Mouse (Mus musculus) G1E (cell line): ENCODE results near the gene Tprkb. TPM values are rescaled to one million over a fixed set of nuclear protein-coding genes. Genes with fewer than 3 reads are reported as not detected.
A peak's percentile ranks its signal among the peaks of the same experiment; 100 is the strongest.
"Not testable (repeated sequence)": the region's sequence is repeated elsewhere in the genome, so short reads cannot be mapped to it uniquely, and the experiment has no call there.

ENCODE experiments used
- ATAC-seq: 2 replicates; pipeline ENCODE4 v1.8.0; 2016; ENCODE audit warnings: mild to moderate bottlenecking; ENCODE audit not compliant: insufficient number of reproducible peaks, poor library complexity, low FRiP score, severe bottlenecking; ENCODE audit errors: extremely low read depth
- DNase-seq: peaks from one replicate; pipeline ENCODE4 v3.0.0; 2012; ENCODE audit warnings: low spot score
- H3K27me3 ChIP-seq: 2 replicates; pipeline ENCODE4 v1.6.1; 2012; ENCODE audit warnings: mild to moderate bottlenecking, low read length, inconsistent platforms; ENCODE audit not compliant: insufficient read depth
- H3K36me3 ChIP-seq: replicated peaks from 2 replicates; pipeline ENCODE3; 2012; ENCODE audit warnings: mild to moderate bottlenecking, inconsistent platforms
- H3K4me1 ChIP-seq: 2 replicates; pipeline ENCODE4 v1.6.1; 2012; ENCODE audit warnings: low read depth, low read length, inconsistent platforms, mixed read lengths; ENCODE audit not compliant: insufficient read depth
- H3K4me3 ChIP-seq: 2 replicates; pipeline ENCODE4 v1.5.1; 2012; ENCODE audit warnings: low read depth, mild to moderate bottlenecking, inconsistent platforms, low read length, moderate library complexity, mixed read lengths
- H3K9me3 ChIP-seq: replicated peaks from 2 replicates; pipeline ENCODE4 v1.6.1; 2012; ENCODE audit warnings: inconsistent platforms
- CTCF ChIP-seq: IDR thresholded peaks from 2 replicates; pipeline ENCODE4 v1.5.1; 2012; ENCODE audit warnings: low read depth, low read length, inconsistent platforms, mixed read lengths
- GATA1 ChIP-seq: IDR thresholded peaks from 2 replicates; pipeline ENCODE4 v1.6.1; 2012; ENCODE audit warnings: borderline replicate concordance, low read length, inconsistent platforms, mixed read lengths
- GATA2 ChIP-seq: IDR thresholded peaks from 2 replicates; pipeline ENCODE4 v1.6.1; 2012; ENCODE audit warnings: low read depth, low read length, inconsistent platforms, borderline replicate concordance
- POLR2AphosphoS5 ChIP-seq: IDR thresholded peaks from 2 replicates; pipeline ENCODE4 v1.6.1; 2012; ENCODE audit warnings: low read depth, low read length, inconsistent platforms; ENCODE audit not compliant: insufficient replicate concordance
- TAL1 ChIP-seq: conservative IDR thresholded peaks from 2 replicates; pipeline ENCODE4 v1.6.1; 2012; ENCODE audit warnings: low read depth, low read length, inconsistent platforms, mixed read lengths
- polyA plus RNA-seq: library from polyadenylated mRNA; stranded (reverse); fragments of >175 nt; gene quantifications from 2 replicates; pipeline ENCODE4 v1.2.3, GENCODE M21; 2012
- total RNA-seq, 2 experiments: library from RNA; stranded (forward) in 1 of 2; stranded (reverse) in 1 of 2; fragments of 200-1000 nt in 1 of 2; fragments of >200 nt in 1 of 2; fragmentation: Nextera tagmentation in 1 of 2; gene quantifications; 2 replicates each; pipeline ENCODE4 v1.2.3; 2014 to 2017

The Tprkb gene
- total and polyA plus RNA-seq, 3 experiments: 6.3 to 80.9 (median 68.6) TPM

- Histone ChIP-seq H3K4me3 (no peak overlapping the region), H3K36me3 (peaks cover 90% of the 10 kb centered on the region), H3K27me3 (no peaks in the 10 kb centered on the region), H3K9me3 (no peaks in the 10 kb centered on the region), H3K4me1 (peaks cover 5% of the 10 kb centered on the region; the same call in 1 of the 2 replicates)
- TF ChIP-seq GATA2 (no peak), POLR2AphosphoS5 (no peak), GATA1 (no peak), CTCF (no peak), TAL1 (no peak)
- ATAC-seq (no peak), DNase-seq (no peak)
Measured at GRCm38 (mm10) chr6:85927476-85928464, 16.1 kb downstream of the Tprkb start.

GRCm38 (mm10) chr6:85929312-85929711 is 17.6 kb downstream of the Tprkb start:
- H3K27me3 ChIP-seq: no peaks in the 10 kb centered on the region
- H3K36me3 ChIP-seq: peaks cover 88% of the 10 kb centered on the region
- DNase-seq: no peak
- 0 out of 2 replicates have a peak, but pooled peaks cover 3% of the 10 kb centered on the region for H3K4me1 ChIP-seq
- no peaks in the 10 kb centered on the region for H3K9me3 ChIP-seq
- no peak for ATAC-seq
- TF ChIP-seq POLR2AphosphoS5: no peak
- no peak overlapping the region for H3K4me3 ChIP-seq

GRCm38 (mm10) chr6:85934047-85934446 is 22.4 kb downstream of the Tprkb start:
- H3K9me3 ChIP-seq: no peaks in the 10 kb centered on the region
- ATAC-seq: no peak
- peaks cover 52% of the 10 kb centered on the region for H3K36me3 ChIP-seq
- no peak for DNase-seq
- H3K4me1 ChIP-seq: peaks cover 23% of the 10 kb centered on the region
- no peaks in the 10 kb centered on the region for H3K27me3 ChIP-seq
- no peak for TF ChIP-seq GATA1
- no peak for TF ChIP-seq POLR2AphosphoS5
- no peak for TF ChIP-seq GATA2
- no peak for TF ChIP-seq CTCF
- no peak for TF ChIP-seq TAL1
- H3K4me3 ChIP-seq: no peak overlapping the region

GRCm38 (mm10) chr6:85935646-85936045 is 24.0 kb downstream of the Tprkb start:
- no peak for TF ChIP-seq CTCF
- no peak for TF ChIP-seq TAL1
- no peak for TF ChIP-seq GATA1
- no peak for TF ChIP-seq GATA2
- no peak for TF ChIP-seq POLR2AphosphoS5
- DNase-seq (no peak), ATAC-seq (no peak)
- H3K4me3 ChIP-seq: no peak overlapping the region
- H3K36me3 ChIP-seq: peaks cover 39% of the 10 kb centered on the region
- H3K4me1 ChIP-seq: peaks cover 23% of the 10 kb centered on the region
- H3K9me3 ChIP-seq: no peaks in the 10 kb centered on the region
- no peaks in the 10 kb centered on the region for H3K27me3 ChIP-seq

GRCm38 (mm10) chr6:85936508-85937465 is 25.1 kb downstream of the Tprkb start:
- DNase-seq (peak; percentile 81), ATAC-seq (peak; percentile 83)
- H3K27me3 ChIP-seq, H3K9me3 ChIP-seq: not testable (repeated sequence)
- peaks cover 39% of the 10 kb centered on the region for H3K36me3 ChIP-seq
- peaks cover 23% of the 10 kb centered on the region for H3K4me1 ChIP-seq
- peak overlapping the region; percentile 73 for H3K4me3 ChIP-seq
- TF ChIP-seq CTCF (peak; percentile 25), POLR2AphosphoS5 (0 out of 2 replicates have a peak, but pooled peaks have one; percentile 21)

- Histone ChIP-seq H3K27me3 (no peaks in the 10 kb centered on the region), H3K4me1 (peaks cover 28% of the 10 kb centered on the region), H3K4me3 (no peak overlapping the region), H3K36me3 (peaks cover 39% of the 10 kb centered on the region), H3K9me3 (no peaks in the 10 kb centered on the region)
- DNase-seq: no peak
- no peak for ATAC-seq
- no peak for TF ChIP-seq CTCF
Measured at GRCm38 (mm10) chr6:85938701-85939100, 27.0 kb downstream of the Tprkb start.

- no peak overlapping the region for H3K4me3 ChIP-seq
- peaks cover 70% of the 10 kb centered on the region for H3K36me3 ChIP-seq
- H3K27me3 ChIP-seq: no peaks in the 10 kb centered on the region
- DNase-seq (no peak), ATAC-seq (no peak)
- H3K9me3 ChIP-seq: no peaks in the 10 kb centered on the region
- H3K4me1 ChIP-seq: peaks cover 17% of the 10 kb centered on the region
- no peak for TF ChIP-seq POLR2AphosphoS5
- TF ChIP-seq TAL1: no peak
- no peak for TF ChIP-seq GATA1
- TF ChIP-seq CTCF: no peak
- no peak for TF ChIP-seq GATA2
Measured at GRCm38 (mm10) chr6:85942469-85942868, 30.8 kb downstream of the Tprkb start.
